Mouse (Mus musculus): ENCODE data around the gene Cnot9. TPM values are rescaled to one million over a fixed set of nuclear protein-coding genes. Genes with fewer than 3 reads are reported as not detected.
"Not testable (repeated sequence)": the region's sequence is repeated elsewhere in the genome, so short reads cannot be mapped to it uniquely, and the experiment has no call there.

The Cnot9 gene
- polyA plus RNA-seq (2012; rRNA removed) = 25.0 and 26.5 TPM in 2 replicates

DNA sequence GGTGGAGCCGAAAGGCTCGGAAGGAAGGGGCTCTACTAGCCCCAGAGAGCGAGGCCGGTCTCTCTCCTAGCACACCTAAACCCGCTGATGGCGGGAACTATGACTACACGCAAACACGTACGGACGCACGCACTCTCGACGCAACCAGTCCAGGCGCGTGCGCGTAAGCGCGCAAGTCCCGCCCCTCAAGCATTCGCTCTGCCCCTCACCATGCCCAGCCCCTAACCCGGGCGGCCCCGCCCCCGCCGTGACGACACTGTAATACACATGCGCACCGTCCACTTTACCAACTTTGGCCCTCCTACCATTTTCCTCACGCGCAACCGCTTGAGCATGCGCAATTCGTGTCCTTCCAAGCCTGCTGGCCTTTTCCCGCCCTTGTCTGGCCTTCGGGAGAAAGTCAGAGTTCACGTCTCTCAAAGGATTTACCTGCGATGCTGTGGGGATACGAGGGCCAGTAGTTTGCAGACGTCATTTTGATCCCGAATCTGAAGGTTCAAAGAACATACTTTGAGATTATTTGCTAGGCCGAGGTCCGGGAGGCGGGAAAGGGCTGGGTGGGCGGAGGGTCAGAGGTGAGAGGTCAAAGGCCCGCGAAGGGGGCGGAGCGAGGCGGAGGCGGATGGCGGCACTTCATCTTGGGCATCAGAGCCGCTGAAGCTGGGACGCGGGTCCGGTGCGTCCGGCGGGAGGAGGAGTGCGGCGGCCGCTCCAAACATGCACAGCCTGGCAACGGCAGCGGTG, at the start of gene Cnot9:
TSS of gene Cnot9 (plus strand) at position 338 of the 744 bp plus-strand sequence.
- Histone ChIP-seq H3K4me1 (ENCODE audit: control insufficient read depth, insufficient read depth, low read length) (peaks cover 3% of the 10 kb centered on the region; the same call in 1 of the 2 replicates), H3K4me3 (ENCODE audit: insufficient read depth, low read length) (peak within 1 kb of the TSS; percentile 50), H3K27ac (ENCODE audit: insufficient read depth, low read length) (peak within 1 kb of the TSS; percentile 11; the same call in 1 of the 2 replicates)
- TF ChIP-seq POLR2A (IDR thresholded peaks at IDR 0.05; ENCODE audit: extremely low read depth, insufficient read depth, low read length) (peak; percentile 92), CTCF (IDR thresholded peaks at IDR 0.05; ENCODE audit: extremely low read depth, insufficient read depth, low read length) (no peak)

- peak; percentile 38; the same call in 1 of the 2 replicates for TF ChIP-seq CTCF (IDR thresholded peaks at IDR 0.05; ENCODE audit: extremely low read depth, insufficient read depth, low read length)
- no peak for TF ChIP-seq POLR2A (IDR thresholded peaks at IDR 0.05; ENCODE audit: extremely low read depth, insufficient read depth, low read length)
- H3K4me3 ChIP-seq (ENCODE audit: insufficient read depth, low read length) = no peak overlapping the region
- no peaks in the 10 kb centered on the region for H3K4me1 ChIP-seq (ENCODE audit: control insufficient read depth, insufficient read depth, low read length)
- no peak overlapping the region for H3K27ac ChIP-seq (ENCODE audit: insufficient read depth, low read length)
Measured at GRCm38 (mm10) chr1:74460273-74460672, 45.6 kb upstream of the Cnot9 start.

GRCm38 (mm10) chr1:74485792-74486191, 20.1 kb upstream of the Cnot9 start:
- TF ChIP-seq POLR2A (IDR thresholded peaks at IDR 0.05; ENCODE audit: extremely low read depth, insufficient read depth, low read length) = no peak
- no peak for TF ChIP-seq CTCF (IDR thresholded peaks at IDR 0.05; ENCODE audit: extremely low read depth, insufficient read depth, low read length)
- Histone ChIP-seq H3K27ac (ENCODE audit: insufficient read depth, low read length) (no peak overlapping the region), H3K4me1 (ENCODE audit: control insufficient read depth, insufficient read depth, low read length) (no peaks in the 10 kb centered on the region), H3K4me3 (ENCODE audit: insufficient read depth, low read length) (no peak overlapping the region)

GRCm38 (mm10) chr1:74501106-74501505, 4.8 kb upstream of the Cnot9 start:
- no peak overlapping the region for H3K4me3 ChIP-seq (ENCODE audit: insufficient read depth, low read length)
- no peak for TF ChIP-seq POLR2A (IDR thresholded peaks at IDR 0.05; ENCODE audit: extremely low read depth, insufficient read depth, low read length)
- no peak for TF ChIP-seq CTCF (IDR thresholded peaks at IDR 0.05; ENCODE audit: extremely low read depth, insufficient read depth, low read length)
- H3K4me1 ChIP-seq (ENCODE audit: control insufficient read depth, insufficient read depth, low read length) = peaks cover 1% of the 10 kb centered on the region; the same call in 1 of the 2 replicates
- H3K27ac ChIP-seq (ENCODE audit: insufficient read depth, low read length) = no peak overlapping the region

DNA sequence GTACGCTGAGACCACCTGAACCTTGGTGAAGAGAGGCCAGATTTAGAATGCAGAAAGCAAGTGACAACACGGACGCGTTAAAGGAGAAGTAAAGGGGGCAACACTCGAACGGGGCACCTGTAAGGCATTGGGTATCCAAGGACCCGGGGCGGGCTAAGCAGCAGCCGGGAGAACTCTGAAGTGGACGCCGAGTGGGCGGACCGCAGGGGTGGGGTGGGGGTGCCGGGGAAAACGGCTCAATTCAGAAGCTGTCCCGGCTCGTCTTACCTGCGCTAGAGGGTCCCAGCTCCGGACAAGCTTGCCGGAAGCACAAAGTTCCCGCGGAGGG, 501 bp upstream of the Cnot9 start:
- H3K4me3 ChIP-seq (ENCODE audit: insufficient read depth, low read length) = peak overlapping the region; percentile 50
- no peak overlapping the region for H3K27ac ChIP-seq (ENCODE audit: insufficient read depth, low read length)
- TF ChIP-seq POLR2A (IDR thresholded peaks at IDR 0.05; ENCODE audit: extremely low read depth, insufficient read depth, low read length) (no peak), CTCF (IDR thresholded peaks at IDR 0.05; ENCODE audit: extremely low read depth, insufficient read depth, low read length) (no peak)
- peaks cover 3% of the 10 kb centered on the region; the same call in 1 of the 2 replicates for H3K4me1 ChIP-seq (ENCODE audit: control insufficient read depth, insufficient read depth, low read length)

- TF ChIP-seq POLR2A (IDR thresholded peaks at IDR 0.05; ENCODE audit: extremely low read depth, insufficient read depth, low read length) (no peak), CTCF (IDR thresholded peaks at IDR 0.05; ENCODE audit: extremely low read depth, insufficient read depth, low read length) (no peak)
- Histone ChIP-seq H3K27ac (ENCODE audit: insufficient read depth, low read length) (no peak overlapping the region), H3K4me3 (ENCODE audit: insufficient read depth, low read length) (peak overlapping the region; percentile 50), H3K4me1 (ENCODE audit: control insufficient read depth, insufficient read depth, low read length) (peaks cover 3% of the 10 kb centered on the region; the same call in 1 of the 2 replicates)
Measured at GRCm38 (mm10) chr1:74506471-74506881, 618 bp downstream of the Cnot9 start.

DNA sequence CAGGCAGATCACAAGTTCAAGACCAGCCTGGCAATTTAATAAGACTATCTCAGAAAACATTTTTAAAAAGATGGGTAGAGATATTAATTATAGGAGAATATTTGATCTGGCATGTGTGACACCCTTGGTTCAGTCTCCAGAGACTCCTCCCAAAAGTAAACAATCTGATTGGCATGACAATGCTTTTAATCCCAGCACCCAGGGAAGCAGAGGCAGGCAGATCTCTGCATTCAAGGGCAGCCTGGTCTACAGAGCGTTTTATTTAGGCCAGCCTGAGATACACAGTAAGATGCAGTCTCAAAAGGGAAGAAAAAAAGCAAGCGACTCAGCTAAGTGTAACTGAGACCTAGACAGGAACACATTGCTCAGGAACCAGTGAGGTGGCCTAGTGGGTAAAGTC, 1.9 kb downstream of the Cnot9 start:
- no peak overlapping the region for H3K27ac ChIP-seq (ENCODE audit: insufficient read depth, low read length)
- peaks cover 3% of the 10 kb centered on the region; the same call in 1 of the 2 replicates for H3K4me1 ChIP-seq (ENCODE audit: control insufficient read depth, insufficient read depth, low read length)
- TF ChIP-seq POLR2A (IDR thresholded peaks at IDR 0.05; ENCODE audit: extremely low read depth, insufficient read depth, low read length) = no peak
- TF ChIP-seq CTCF (IDR thresholded peaks at IDR 0.05; ENCODE audit: extremely low read depth, insufficient read depth, low read length) = no peak
- no peak overlapping the region; the same call in 1 of the 2 replicates for H3K4me3 ChIP-seq (ENCODE audit: insufficient read depth, low read length)

DNA sequence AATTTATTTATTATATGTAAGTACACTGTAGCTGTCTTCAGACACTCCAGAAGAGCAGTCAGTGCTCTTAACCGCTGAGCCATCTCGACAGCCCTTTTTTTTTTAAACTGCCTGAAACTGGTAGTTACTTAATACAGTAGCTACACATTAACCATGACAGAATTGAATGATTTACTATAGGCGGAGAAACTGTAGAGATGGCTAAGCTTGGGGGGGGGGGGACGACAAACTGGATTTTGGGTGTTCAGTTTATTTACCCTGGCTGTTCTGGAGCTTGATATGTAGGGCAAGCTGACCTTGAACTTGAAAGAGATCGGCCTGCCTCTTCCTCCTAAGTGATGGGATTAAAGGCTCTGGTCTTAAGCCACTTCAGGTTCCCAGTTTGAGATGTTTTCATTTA, 5.4 kb downstream of the Cnot9 start:
- Histone ChIP-seq H3K4me1 (ENCODE audit: control insufficient read depth, insufficient read depth, low read length) (peaks cover 2% of the 10 kb centered on the region; the same call in 1 of the 2 replicates), H3K27ac (ENCODE audit: insufficient read depth, low read length) (no peak overlapping the region), H3K4me3 (ENCODE audit: insufficient read depth, low read length) (no peak overlapping the region)
- no peak for TF ChIP-seq CTCF (IDR thresholded peaks at IDR 0.05; ENCODE audit: extremely low read depth, insufficient read depth, low read length)
- TF ChIP-seq POLR2A (IDR thresholded peaks at IDR 0.05; ENCODE audit: extremely low read depth, insufficient read depth, low read length) = no peak

DNA sequence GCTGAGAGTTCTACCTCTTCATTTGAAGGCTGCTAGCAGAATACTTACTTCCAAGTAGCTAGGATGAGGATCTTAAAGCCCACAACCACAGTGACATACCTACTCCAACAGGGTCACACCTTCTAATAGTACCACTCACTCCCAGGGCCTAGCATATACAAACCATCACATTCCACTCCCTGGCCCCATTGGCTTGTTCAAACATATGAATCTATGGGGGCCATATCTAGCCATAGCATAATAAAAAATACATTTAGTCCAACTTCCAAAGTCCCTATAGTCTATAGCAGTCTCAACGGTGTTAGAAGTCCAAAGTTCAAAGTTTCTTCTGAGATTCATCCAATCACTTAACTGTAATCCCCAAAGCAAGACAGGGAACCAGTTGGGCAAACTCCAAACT, 7.1 kb downstream of the Cnot9 start:
- not testable (repeated sequence) for H3K4me1 ChIP-seq (ENCODE audit: control insufficient read depth, insufficient read depth, low read length); H3K27ac ChIP-seq (ENCODE audit: insufficient read depth, low read length); H3K4me3 ChIP-seq (ENCODE audit: insufficient read depth, low read length)

GRCm38 (mm10) chr1:74519875-74520274, 14.0 kb downstream of the Cnot9 start:
- no peak overlapping the region for H3K27ac ChIP-seq (ENCODE audit: insufficient read depth, low read length)
- no peaks in the 10 kb centered on the region for H3K4me1 ChIP-seq (ENCODE audit: control insufficient read depth, insufficient read depth, low read length)
- TF ChIP-seq POLR2A (IDR thresholded peaks at IDR 0.05; ENCODE audit: extremely low read depth, insufficient read depth, low read length) (no peak), CTCF (IDR thresholded peaks at IDR 0.05; ENCODE audit: extremely low read depth, insufficient read depth, low read length) (no peak)
- no peak overlapping the region for H3K4me3 ChIP-seq (ENCODE audit: insufficient read depth, low read length)
